Mouse (Mus musculus): Measurements from ENCODE around the gene Ggn. TPM values are rescaled to one million over a fixed set of nuclear protein-coding genes. Genes with fewer than 3 reads are reported as not detected.
"Not testable (repeated sequence)": the region's sequence is repeated elsewhere in the genome, so short reads cannot be mapped to it uniquely, and the experiment has no call there.

Gene Ggn
- polyA plus RNA-seq, 1 experiment from 2014 or later = 0.70 TPM

GRCm38 (mm10) chr7:29212775-29213560 is 43.0 kb downstream of the Ggn start:
- H3K27ac ChIP-seq; H3K79me2 ChIP-seq (ENCODE audit: inconsistent target); H3K4me3 ChIP-seq (ENCODE audit: inconsistent target); H3K36me3 ChIP-seq (ENCODE audit: inconsistent target): not testable (repeated sequence)
- WGBS (ENCODE audit: missing documents) = 92% methylated on average over 38 of the region's 40 CpGs

- no peak within 1 kb of the TSS for H3K27ac ChIP-seq
- H3K4me3 ChIP-seq (ENCODE audit: inconsistent target) = no peak within 1 kb of the TSS
- H3K79me2 ChIP-seq (ENCODE audit: inconsistent target) = no peaks in the 10 kb centered on the region
- peaks cover 12% of the 10 kb centered on the region for H3K36me3 ChIP-seq (ENCODE audit: inconsistent target)
- WGBS (ENCODE audit: missing documents) = 74% methylated on average over 19 of the region's 20 CpGs
These were observed 43.7 kb downstream of the Ggn start, which contains the start of gene Catsperg1 for GRCm38 (mm10) chr7:29213675-29214082. Gene Catsperg1 (minus strand): TSS chr7:29214035.

GRCm38 (mm10) chr7:29214236-29214635 is 44.2 kb downstream of the Ggn start:
- peaks cover 17% of the 10 kb centered on the region for H3K36me3 ChIP-seq (ENCODE audit: inconsistent target)
- H3K27ac ChIP-seq = no peak overlapping the region
- H3K4me3 ChIP-seq (ENCODE audit: inconsistent target) = no peak overlapping the region
- 80% methylated on average over 2 of the region's 2 CpGs for WGBS (ENCODE audit: missing documents)
- H3K79me2 ChIP-seq (ENCODE audit: inconsistent target) = no peaks in the 10 kb centered on the region

- H3K4me3 ChIP-seq (ENCODE audit: inconsistent target) = no peak overlapping the region
- H3K27ac ChIP-seq = no peak overlapping the region
- H3K79me2 ChIP-seq (ENCODE audit: inconsistent target) = no peaks in the 10 kb centered on the region
- H3K36me3 ChIP-seq (ENCODE audit: inconsistent target) = peaks cover 23% of the 10 kb centered on the region
- 90% methylated on average over 15 of the region's 15 CpGs for WGBS (ENCODE audit: missing documents)
These were observed 44.8 kb downstream of the Ggn start for GRCm38 (mm10) chr7:29214846-29215245.

Other genes with a start within 250 kb of the Ggn start
- gene Actn4, start 207.9 kb upstream of the Ggn start, polyA plus RNA-seq (2018) = 117 to 186 TPM (median 183 TPM) in 3 replicates
- gene Eif3k, start 188.3 kb upstream of the Ggn start, polyA plus RNA-seq (2018) = 201 to 248 TPM (median 241 TPM) in 3 replicates
- gene Map4k1, start 188.2 kb upstream of the Ggn start, polyA plus RNA-seq (2018) = 3.7 to 5.2 TPM (median 4.7 TPM) in 3 replicates
- gene Ryr1, start 45.0 kb upstream of the Ggn start, polyA plus RNA-seq (2018) = 0.01 to 0.03 TPM in 2 of 3 replicates, not detected in the other
- 1.8 to 9.4 TPM (median 2.2 TPM) in 3 replicates for gene Rasgrp4, start 35.4 kb upstream of the Ggn start, polyA plus RNA-seq (2018)
- 6.9 to 13.8 TPM (median 12.9 TPM) in 3 replicates for gene Fam98c, start 14.0 kb upstream of the Ggn start, polyA plus RNA-seq (2018)
- 0.95 to 2.3 TPM (median 1.6 TPM) in 3 replicates for gene Spred3, start 201 bp downstream of the Ggn start, polyA plus RNA-seq (2018)
- 296 to 477 TPM (median 343 TPM) in 3 replicates for gene Psmd8, start 10.5 kb downstream of the Ggn start, polyA plus RNA-seq (2018)
- 0.41 to 1.9 TPM (median 0.86 TPM) in 3 replicates for gene Catsperg1, start 43.8 kb downstream of the Ggn start, polyA plus RNA-seq (2018)
- 23.4 to 43.1 TPM (median 38.3 TPM) in 3 replicates for gene Kcnk6, start 62.3 kb downstream of the Ggn start, polyA plus RNA-seq (2018)
- 31.3 to 53.4 TPM (median 51.1 TPM) in 3 replicates for gene Yif1b, start 68.1 kb downstream of the Ggn start, polyA plus RNA-seq (2018)
- gene 2200002D01Rik, start 78.3 kb downstream of the Ggn start, polyA plus RNA-seq (2018) = not detected in 3 replicates
- 0.25 to 0.72 TPM (median 0.27 TPM) in 3 replicates for gene Spint2, start 111.7 kb downstream of the Ggn start, polyA plus RNA-seq (2018)
- gene Ppp1r14a, start 119.1 kb downstream of the Ggn start, polyA plus RNA-seq (2018) = not detected in 3 replicates
- gene Dpf1, start 133.7 kb downstream of the Ggn start, polyA plus RNA-seq (2018) = 0.28 to 1.2 TPM (median 0.29 TPM) in 3 replicates